Mouse (Mus musculus): ENCODE measurements around the gene Rev1. TPM values are rescaled to one million over a fixed set of nuclear protein-coding genes. Genes with fewer than 3 reads are reported as not detected.
A peak's percentile ranks its signal among the peaks of the same experiment; 100 is the strongest.

Gene Rev1
- total and polyA plus RNA-seq, 3 experiments = 28.9 to 31.0 TPM; not detected in 1

GRCm38 (mm10) chr1:38048121-38048520 lies 81.5 kb downstream of the Rev1 start:
- TF ChIP-seq MYB (IDR thresholded peaks at IDR 0.05; ENCODE audit: low read depth, low read length) (no peak), MAZ (IDR thresholded peaks at IDR 0.05; ENCODE audit: low read depth, low read length) (no peak), GABPA (IDR thresholded peaks at IDR 0.05; ENCODE audit: low read depth, low read length) (no peak), KAT2A (conservative IDR thresholded peaks at IDR 0.05; ENCODE audit: low read depth, low read length) (no peak), MEF2A (IDR thresholded peaks at IDR 0.05; ENCODE audit: extremely low read depth, insufficient replicate concordance, low read depth, low read length, poor library complexity, severe bottlenecking) (no peak), SIN3A (IDR thresholded peaks at IDR 0.05; ENCODE audit: low read length) (no peak), CHD1 (IDR thresholded peaks at IDR 0.05; ENCODE audit: low read depth, low read length) (no peak), TBP (IDR thresholded peaks at IDR 0.05; ENCODE audit: low read depth, low read length) (no peak), MAFK (IDR thresholded peaks at IDR 0.05; ENCODE audit: borderline replicate concordance, low read depth, low read length) (no peak), ZKSCAN1 (IDR thresholded peaks at IDR 0.05; ENCODE audit: low read depth, low read length) (no peak)

GRCm38 (mm10) chr1:38038898-38039297 lies 90.7 kb downstream of the Rev1 start:
- no peak overlapping the region for H3K27ac ChIP-seq (ENCODE audit: control insufficient read depth, low read depth, low read length)
- H3K36me3 ChIP-seq (ENCODE audit: control insufficient read depth in 1 of 2, insufficient read depth in 2 of 2, low read length in 2 of 2) = peaks cover 0 to 40% of the 10 kb centered on the region in 2 experiments; a peak in 3 of 4 replicates
- no peak for TF ChIP-seq TAL1 (IDR thresholded peaks at IDR 0.05; ENCODE audit: low read length)
- no peak for TF ChIP-seq MAFK (IDR thresholded peaks at IDR 0.05; ENCODE audit: borderline replicate concordance, low read depth, low read length)
- no peak for TF ChIP-seq E2F4 (IDR thresholded peaks at IDR 0.05; ENCODE audit: borderline replicate concordance, low read depth, low read length)
- TF ChIP-seq ZKSCAN1 (IDR thresholded peaks at IDR 0.05; ENCODE audit: low read depth, low read length) = no peak
- no peak for TF ChIP-seq CHD1 (IDR thresholded peaks at IDR 0.05; ENCODE audit: low read depth, low read length)
- no peak for TF ChIP-seq MAX (IDR thresholded peaks at IDR 0.05; ENCODE audit: low read length)
- TF ChIP-seq RAD21 (IDR thresholded peaks at IDR 0.05; ENCODE audit: low read depth, low read length) = no peak
- TF ChIP-seq MYB (IDR thresholded peaks at IDR 0.05; ENCODE audit: low read depth, low read length) = no peak
- no peak for TF ChIP-seq ETS1 (IDR thresholded peaks at IDR 0.05; ENCODE audit: low read depth, low read length)
- no peaks in the 10 kb centered on the region for H3K4me1 ChIP-seq (ENCODE audit: control insufficient read depth in 1 of 2, insufficient read depth in 2 of 2, low read length in 2 of 2)
- no peak overlapping the region for H3K9ac ChIP-seq (ENCODE audit: control insufficient read depth, low read depth, low read length, poor library complexity, severe bottlenecking)
- no peaks in the 10 kb centered on the region for H3K27me3 ChIP-seq (ENCODE audit: control insufficient read depth in 1 of 2, insufficient read depth in 2 of 2, low read length in 2 of 2)
- no peaks in the 10 kb centered on the region for H3K79me2 ChIP-seq (ENCODE audit: control insufficient read depth, insufficient read depth, low read length, poor library complexity)
- H3K9me3 ChIP-seq (replicated peaks; ENCODE audit: insufficient read depth, low read length) = no peaks in the 10 kb centered on the region
- DNase-seq (ENCODE audit: low read depth, low spot score) = no peak
- no peak overlapping the region for H3K4me3 ChIP-seq (ENCODE audit: control insufficient read depth in 1 of 2, insufficient read depth in 1 of 2, low read depth in 2 of 2, low read length in 2 of 2)

More at GRCm38 (mm10) chr1:38048121-38048520, 81.5 kb downstream of the Rev1 start:
- Histone ChIP-seq H3K9ac (ENCODE audit: control insufficient read depth, low read depth, low read length, poor library complexity, severe bottlenecking) (no peak overlapping the region), H3K27me3 (ENCODE audit: control insufficient read depth in 1 of 2, insufficient read depth in 2 of 2, low read length in 2 of 2) (no peaks in the 10 kb centered on the region), H3K4me3 (ENCODE audit: control insufficient read depth in 1 of 2, insufficient read depth in 1 of 2, low read depth in 2 of 2, low read length in 2 of 2) (no peak overlapping the region), H3K36me3 (ENCODE audit: control insufficient read depth in 1 of 2, insufficient read depth in 2 of 2, low read length in 2 of 2) (peaks cover 0 to 39% of the 10 kb centered on the region in 2 experiments; a peak in 3 of 4 replicates), H3K4me1 (ENCODE audit: control insufficient read depth in 1 of 2, insufficient read depth in 2 of 2, low read length in 2 of 2) (no peaks in the 10 kb centered on the region), H3K27ac (ENCODE audit: control insufficient read depth, low read depth, low read length) (no peak overlapping the region), H3K9me3 (replicated peaks; ENCODE audit: insufficient read depth, low read length) (no peaks in the 10 kb centered on the region), H3K79me2 (ENCODE audit: control insufficient read depth, insufficient read depth, low read length, poor library complexity) (no peaks in the 10 kb centered on the region)
- DNase-seq (ENCODE audit: low read depth, low spot score) = peak; percentile 44
